Mouse (Mus musculus) stomach, postnatal 0 days (tissue): ENCODE measurements around the gene Arfgef3. TPM values are rescaled to one million over a fixed set of nuclear protein-coding genes. Genes with fewer than 3 reads are reported as not detected.

ENCODE experiments used
- ATAC-seq: fragments of 200-750 bp; cut with Nextera tagmentation; 2 replicates; pipeline ENCODE4 v1.8.0; 2017; ENCODE audit not compliant: low FRiP score, low TSS enrichment
- DNase-seq: peaks from one replicate; pipeline ENCODE4 v3.0.0-alpha.2; 2016; ENCODE audit warnings: low spot score
- H3K27ac ChIP-seq: fragments of 300-500 bp; sonication (generic); replicated peaks from 2 replicates; pipeline ENCODE4 v1.5.1; 2014; ENCODE audit warnings: mild to moderate bottlenecking, control low read depth
- H3K27me3 ChIP-seq: fragments of 300-500 bp; sonication (generic); 2 replicates; pipeline ENCODE4 v1.6.1; 2014; ENCODE audit warnings: low read length; ENCODE audit not compliant: control insufficient read depth, insufficient read depth
- H3K36me3 ChIP-seq: fragments of 300-500 bp; sonication (generic); 2 replicates; pipeline ENCODE4 v1.6.1; 2014; ENCODE audit warnings: low read length, mixed read lengths; ENCODE audit not compliant: control insufficient read depth, insufficient read depth
- H3K4me1 ChIP-seq: fragments of 300-500 bp; sonication (generic); replicated peaks from 2 replicates; pipeline ENCODE4 v1.6.1; 2014; ENCODE audit warnings: antibody characterized with exemption; ENCODE audit not compliant: control insufficient read depth, insufficient read depth
- H3K4me2 ChIP-seq: fragments of 300-500 bp; sonication (generic); replicated peaks from 2 replicates; pipeline ENCODE4 v1.6.1; 2014; ENCODE audit warnings: low read depth, mild to moderate bottlenecking, control low read depth, moderate library complexity
- H3K4me3 ChIP-seq: fragments of 300-500 bp; sonication (generic); 2 replicates; pipeline ENCODE4 v1.5.1; 2014; ENCODE audit warnings: low read depth, low read length, control low read depth
- H3K9ac ChIP-seq: fragments of 300-500 bp; sonication (generic); 2 replicates; pipeline ENCODE4 v1.6.1; 2014; ENCODE audit warnings: mild to moderate bottlenecking, low read length, control low read depth, mixed read lengths
- H3K9me3 ChIP-seq: fragments of 300-500 bp; sonication (generic); 2 replicates; pipeline ENCODE4 v1.6.1; 2016; ENCODE audit warnings: low read length; ENCODE audit not compliant: control insufficient read depth
- CTCF ChIP-seq: IDR thresholded peaks from 2 replicates; pipeline ENCODE4 v1.5.1; 2016; ENCODE audit warnings: antibody characterized with exemption, low read depth, mild to moderate bottlenecking, moderate library complexity
- EP300 ChIP-seq: optimal IDR thresholded peaks from 2 replicates; pipeline ENCODE3; 2016; ENCODE audit warnings: antibody characterized with exemption
- WGBS: fragments of 180-500 bp; shearing (Covaris S2); extraction: QIAGEN DNeasy Blood & Tissue Kit; methylation state at CpG from one replicate; pipeline ENCODE4 v1.1.7; 2014; 5-methylcytosine and 5-hydroxymethylcytosine counted together
- polyA plus RNA-seq: library from polyadenylated mRNA; unstranded; fragments of >200 nt; fragmentation: Nextera tagmentation; extraction: Ambion mirVana; gene quantifications from 2 replicates; pipeline ENCODE4 v1.2.1, GENCODE M21; 2015

Gene Arfgef3
- polyA plus RNA-seq, 1 experiment from 2014 or later: 1.8 TPM

DNA sequence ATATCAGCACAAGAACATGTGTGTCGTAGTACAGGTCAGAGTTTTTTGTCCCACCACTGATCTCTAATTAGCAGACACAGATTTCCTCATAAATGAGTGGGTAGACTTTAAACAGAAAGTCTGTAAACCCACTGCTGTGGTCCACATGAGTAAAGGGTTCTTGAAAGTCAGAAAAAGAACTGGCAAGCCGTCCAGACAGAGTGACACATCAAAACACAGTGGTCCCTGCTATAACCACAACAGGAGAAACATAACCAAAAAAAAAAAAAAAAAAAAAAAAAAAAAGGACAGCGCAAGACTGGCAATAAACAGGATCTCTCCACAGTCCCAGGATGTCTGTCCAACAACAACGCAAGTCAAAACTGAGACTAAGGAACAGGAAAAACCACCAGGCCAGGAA, 64.9 kb downstream of the Arfgef3 start:
- TF ChIP-seq EP300 (no peak), CTCF (no peak)
- WGBS: 76% methylated on average over 4 of the region's 4 CpGs
- no peaks in the 10 kb centered on the region for H3K27me3 ChIP-seq
- no peaks in the 10 kb centered on the region for H3K9me3 ChIP-seq
- no peak overlapping the region for H3K4me3 ChIP-seq
- no peaks in the 10 kb centered on the region for H3K36me3 ChIP-seq
- DNase-seq: no peak
- no peak for ATAC-seq
- no peak overlapping the region for H3K9ac ChIP-seq
- H3K4me1 ChIP-seq: no peaks in the 10 kb centered on the region
- H3K4me2 ChIP-seq: no peak overlapping the region
- H3K27ac ChIP-seq: no peak overlapping the region

GRCm38 (mm10) chr10:18664794-18665193, 79.0 kb downstream of the Arfgef3 start:
- DNase-seq: no peak
- H3K9ac ChIP-seq: no peak overlapping the region
- no peaks in the 10 kb centered on the region for H3K27me3 ChIP-seq
- no peaks in the 10 kb centered on the region for H3K9me3 ChIP-seq
- H3K36me3 ChIP-seq: no peaks in the 10 kb centered on the region
- 88% methylated on average over 11 of the region's 11 CpGs for WGBS
- H3K4me2 ChIP-seq: no peak overlapping the region
- ATAC-seq: no peak
- TF ChIP-seq EP300 (no peak), CTCF (no peak)
- H3K4me1 ChIP-seq: no peaks in the 10 kb centered on the region
- H3K27ac ChIP-seq: no peak overlapping the region
- no peak overlapping the region for H3K4me3 ChIP-seq

GRCm38 (mm10) chr10:18664016-18664415, 79.7 kb downstream of the Arfgef3 start:
- no peak overlapping the region for H3K4me3 ChIP-seq
- H3K36me3 ChIP-seq: no peaks in the 10 kb centered on the region
- ATAC-seq (no peak), DNase-seq (no peak)
- 77% methylated on average over 2 of the region's 2 CpGs for WGBS
- no peak overlapping the region for H3K27ac ChIP-seq
- no peak overlapping the region for H3K4me2 ChIP-seq
- H3K4me1 ChIP-seq: no peaks in the 10 kb centered on the region
- H3K9me3 ChIP-seq: no peaks in the 10 kb centered on the region
- H3K27me3 ChIP-seq: no peaks in the 10 kb centered on the region
- TF ChIP-seq CTCF: no peak
- no peak for TF ChIP-seq EP300
- no peak overlapping the region for H3K9ac ChIP-seq

DNA sequence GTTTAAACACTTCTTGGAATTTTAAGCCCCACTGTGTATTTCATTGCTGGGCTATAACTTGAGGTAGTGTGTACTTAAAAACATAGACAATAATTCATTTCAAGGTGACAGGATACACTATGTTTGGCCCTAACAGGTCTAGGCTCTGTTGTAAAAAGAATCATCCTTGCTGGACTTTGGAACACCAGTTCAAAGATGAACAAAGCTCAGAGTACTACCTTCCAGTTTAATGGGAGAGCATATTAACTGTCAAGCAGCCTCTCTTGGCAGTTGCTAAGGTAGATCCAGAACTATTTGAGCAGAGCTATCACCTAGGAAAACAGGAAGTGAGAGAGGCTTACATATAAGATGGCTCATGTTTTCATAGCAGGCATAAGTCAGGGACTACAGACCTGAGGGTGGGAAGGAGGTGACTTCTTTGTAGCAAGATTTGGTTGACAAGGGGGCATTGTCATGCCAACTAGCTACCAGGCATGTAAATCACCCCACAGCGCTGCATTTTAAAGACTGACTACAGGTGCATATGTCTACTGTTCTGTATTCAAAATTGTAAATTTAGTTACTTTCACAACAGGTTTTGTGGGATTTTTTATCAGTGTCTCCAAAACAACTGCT, 82.0 kb downstream of the Arfgef3 start:
- no peak for DNase-seq
- H3K4me2 ChIP-seq: no peak overlapping the region
- no peaks in the 10 kb centered on the region for H3K27me3 ChIP-seq
- H3K4me1 ChIP-seq: no peaks in the 10 kb centered on the region
- H3K36me3 ChIP-seq: no peaks in the 10 kb centered on the region
- H3K9ac ChIP-seq: no peak overlapping the region
- H3K4me3 ChIP-seq: no peak overlapping the region
- WGBS: 88% methylated on average over 1 of the region's 1 CpGs
- ATAC-seq: no peak
- TF ChIP-seq EP300 (no peak), CTCF (no peak)
- H3K9me3 ChIP-seq: no peaks in the 10 kb centered on the region
- H3K27ac ChIP-seq: no peak overlapping the region

- Histone ChIP-seq H3K27ac (no peak overlapping the region), H3K36me3 (no peaks in the 10 kb centered on the region), H3K9me3 (no peaks in the 10 kb centered on the region), H3K4me3 (no peak overlapping the region), H3K4me2 (no peak overlapping the region), H3K27me3 (no peaks in the 10 kb centered on the region), H3K4me1 (no peaks in the 10 kb centered on the region), H3K9ac (no peak overlapping the region)
- DNase-seq: no peak
- TF ChIP-seq CTCF (no peak), EP300 (no peak)
- no peak for ATAC-seq
- 94% methylated on average over 2 of the region's 2 CpGs for WGBS
These were observed 82.8 kb downstream of the Arfgef3 start for GRCm38 (mm10) chr10:18660998-18661397.

DNA sequence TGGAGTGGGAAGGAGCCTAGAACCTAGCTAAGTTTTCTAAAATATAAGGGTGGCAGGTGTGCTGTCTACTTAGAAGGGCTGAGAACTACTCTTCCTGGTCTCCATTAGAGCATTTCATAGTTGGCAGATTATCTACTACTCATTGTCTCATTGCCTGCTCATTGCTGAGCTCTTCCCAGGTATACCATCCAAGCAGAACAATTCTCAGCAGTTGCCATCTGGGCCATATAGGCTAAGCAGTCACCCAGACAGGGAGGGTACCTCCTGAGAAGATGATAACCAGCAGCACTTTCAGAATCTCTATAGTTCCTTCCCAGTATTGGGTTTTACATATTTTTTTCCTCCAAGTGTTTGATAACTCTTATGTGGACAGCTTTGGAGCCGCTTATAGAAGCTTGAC, 86.2 kb downstream of the Arfgef3 start:
- no peaks in the 10 kb centered on the region for H3K4me1 ChIP-seq
- ATAC-seq (no peak), DNase-seq (no peak)
- H3K27me3 ChIP-seq: no peaks in the 10 kb centered on the region
- no peaks in the 10 kb centered on the region for H3K36me3 ChIP-seq
- H3K27ac ChIP-seq: no peak overlapping the region
- 89% methylated on average over 1 of the region's 1 CpGs for WGBS
- TF ChIP-seq EP300 (no peak), CTCF (no peak)
- no peaks in the 10 kb centered on the region for H3K9me3 ChIP-seq
- no peak overlapping the region for H3K4me3 ChIP-seq
- no peak overlapping the region for H3K9ac ChIP-seq
- no peak overlapping the region for H3K4me2 ChIP-seq
